Mouse (Mus musculus) ES-Bruce4 (cell line): ENCODE measurements around the gene Rbm7.

Experiments
- CTCF ChIP-seq: IDR thresholded peaks from one replicate; pipeline ENCODE4 v1.8.1; 2011; ENCODE audit warnings: low read depth, low read length
- EP300 ChIP-seq: IDR thresholded peaks from 2 replicates; pipeline ENCODE4 v1.6.1; 2011; ENCODE audit warnings: low read depth, low read length; ENCODE audit not compliant: insufficient read depth

GRCm38 (mm10) chr9:48455961-48456360, 39.1 kb downstream of the Rbm7 start:
- TF ChIP-seq CTCF (no peak), EP300 (no peak)
